ENCODE assay signal across 8 mouse cellular contexts in genomic region chr14:76414122-76414861, GRCm38 (mm10). TPM values are rescaled to one million over a fixed set of nuclear protein-coding genes. Genes with fewer than 3 reads are reported as not detected.
A peak's percentile ranks its signal among the peaks of the same experiment; 100 is the strongest.
DNase-seq lines count a peak whose midpoint lies in the region; ATAC-seq lines count a peak whose summit lies in the region.

No protein-coding gene starts in this region.

- H3K9me3 ChIP-seq in megakaryocyte, embryonic 14.5 days: peaks cover 26% of the 10 kb centered on the region

- H3K27me3 ChIP-seq in megakaryocyte, embryonic 14.5 days (replicated peaks): peaks cover 61% of the 10 kb centered on the region

- DNase-seq in gastrocnemius, postnatal 14 days: peak; percentile 98
- peak; percentile 95 to 96 for DNase-seq in left cerebral cortex, adult 9 months (ENCODE audit: low spot score in 2 of 2)
- DNase-seq in right cerebral cortex, adult 2 months (ENCODE audit: low spot score in 2 of 2): peak; percentile 94 to 95
- DNase-seq in urinary bladder, postnatal 10 days (ENCODE audit: low spot score): peak; percentile 89

- peaks cover 28% of the 10 kb centered on the region for H3K36me3 ChIP-seq in megakaryocyte, embryonic 14.5 days (replicated peaks; ENCODE audit: low read length)

- intact Hi-C loops in gastrocnemius, postnatal 14 days (cut with DNase I; ENCODE audit: low total_unique reads): no loop called here

- peak overlapping the region; percentile 96 for H3K4me3 ChIP-seq in megakaryocyte, embryonic 14.5 days (replicated peaks)

- peak; percentile 72 for ATAC-seq in activated CD4-positive, CD25-positive, alpha-beta regulatory T cell, adult 4 months
- ATAC-seq in common myeloid progenitor, adult 5-6 weeks (replicated peaks; ENCODE audit: low read depth, poor library complexity, severe bottlenecking): peak; percentile 81
- peak; percentile 74 for ATAC-seq in inflammation-experienced regulatory T-cells, adult 6 months

- H3K4me1 ChIP-seq in megakaryocyte, embryonic 14.5 days: peaks cover 28% of the 10 kb centered on the region

RNA-seq across cellular contexts. Expression of gene Tsc22d1, which starts 0.5 kb away (rescaled TPM):
- 1 to 10 TPM; 6.8 to 7.5 TPM for polyA plus RNA-seq in activated CD4-positive, CD25-positive, alpha-beta regulatory T cell, adult 4 months (2017; shearing (Covaris generic))
- total RNA-seq in common myeloid progenitor, adult 5-6 weeks (2017): 124 and 152 TPM in 2 replicates
- 100 to 1,000 TPM; 119 to 144 TPM for total RNA-seq in gastrocnemius, postnatal 14 days (2021)
- 1 to 10 TPM; 5.9 to 8.7 (median 7.8) TPM for polyA plus RNA-seq in inflammation-experienced regulatory T-cells, adult 6 months (2017; shearing (Covaris generic))
- 1,170 and 2,561 TPM in 2 replicates for polyA plus RNA-seq in megakaryocyte, embryonic 14.5 days (2012; ENCODE audit: insufficient read depth, low replicate concordance)

Comparison
In these comparisons a context has a peak if more than half of its experiments do, and no peak if none do; other contexts are left out.
1. Peak in every context shown above with its lines: DNase-seq, ATAC-seq and H3K4me3 ChIP-seq.
2. RNA of gene Tsc22d1, which starts 0.5 kb away (polyA plus RNA-seq): 1,170 to 2,561 TPM in megakaryocyte, embryonic 14.5 days; 5.9 to 8.7 TPM in inflammation-experienced regulatory T-cells, adult 6 months and 6.8 to 7.5 TPM in activated CD4-positive, CD25-positive, alpha-beta regulatory T cell, adult 4 months; every median in the first group is over 100 times any median in the second.